Mouse (Mus musculus) heart, adult 18-20 months (tissue): ENCODE measurements around the gene Vcpkmt. TPM values are rescaled to one million over a fixed set of nuclear protein-coding genes. Genes with fewer than 3 reads are reported as not detected.
A peak's percentile ranks its signal among the peaks of the same experiment; 100 is the strongest.

ENCODE experiments used
- DNase-seq, 2 experiments: peaks; one replicate each; pipeline ENCODE4 v3.0.0; 2021 to 2022; ENCODE audit warnings: mixed read lengths in 1 of 2
- microRNA-seq, 2 experiments: library from miRNA; unstranded; fragments of <30 nt; microRNA quantifications; one replicate each; pipeline ENCODE4 v1.2.0; 2022
- total RNA-seq, 2 experiments: library from RNA; stranded (reverse); gene quantifications; 2 replicates each; pipeline ENCODE4 v1.2.3; 2021

Gene Vcpkmt
- total RNA-seq, 2 experiments from 2014 or later = 4.2 to 4.8 TPM

DNA sequence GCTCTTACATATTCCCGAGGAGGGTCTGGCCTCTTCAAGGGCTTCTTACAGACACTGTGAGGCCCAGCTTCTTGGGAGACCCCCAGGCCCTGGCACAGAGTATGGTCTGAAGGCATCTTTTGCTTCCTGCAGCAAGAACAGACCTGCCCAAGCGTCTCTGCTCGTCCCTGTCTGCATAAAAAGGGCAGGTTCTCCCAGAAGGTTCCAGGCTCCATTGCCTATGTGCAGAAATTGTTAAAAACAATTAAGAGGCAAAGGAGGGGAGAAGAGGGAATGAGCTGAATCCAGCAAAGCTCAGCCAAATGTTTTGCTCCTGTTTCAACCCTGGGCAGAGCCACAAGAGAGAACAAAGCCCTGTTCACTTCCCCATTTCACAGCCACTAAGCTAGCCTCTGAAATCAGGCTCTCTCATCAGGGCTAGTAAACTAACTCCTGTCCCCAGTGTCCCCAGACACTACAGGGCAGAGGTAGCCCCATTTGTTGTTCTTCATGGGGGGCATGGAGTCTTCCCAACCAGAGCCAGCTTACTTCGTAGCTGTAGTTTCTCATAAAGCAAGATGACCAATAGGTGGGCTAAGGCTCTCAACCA, 44.4 kb downstream of the Vcpkmt start:
- DNase-seq = peak; percentile 44 to 46

DNA sequence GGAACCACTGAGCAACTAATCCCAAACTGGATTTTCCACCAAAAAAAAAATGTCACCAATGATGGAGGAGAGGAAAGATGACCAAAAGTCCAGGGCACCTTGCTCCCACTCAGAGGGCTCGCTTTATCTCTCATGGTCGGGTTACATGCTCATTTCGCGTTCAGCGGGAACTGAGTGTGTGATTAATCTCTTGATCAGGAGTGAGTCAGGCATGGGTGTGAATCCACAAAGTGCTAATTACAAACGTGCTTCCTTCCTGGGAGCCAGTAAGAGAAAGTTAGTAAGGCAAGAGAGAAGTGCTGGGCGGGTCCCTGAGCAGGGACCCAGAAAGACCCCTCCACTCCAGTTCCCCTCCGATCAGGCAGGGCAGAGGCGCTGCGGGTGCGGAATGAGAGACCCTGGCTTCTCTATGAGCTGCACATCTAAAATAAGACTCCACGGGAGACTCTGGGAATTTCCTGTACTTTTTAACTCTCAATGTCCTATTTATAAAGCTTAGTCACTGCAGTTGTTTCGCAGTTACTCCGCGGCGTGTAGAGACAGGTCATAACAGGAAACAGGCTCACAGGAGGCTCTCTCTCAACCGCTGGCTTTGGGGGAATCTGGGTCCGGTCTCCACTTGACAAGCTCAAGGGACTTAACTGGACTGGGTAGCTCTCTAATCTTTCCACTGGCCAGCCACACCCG, 45.0 kb downstream of the Vcpkmt start:
- peak; percentile 75 to 78 for DNase-seq

DNA sequence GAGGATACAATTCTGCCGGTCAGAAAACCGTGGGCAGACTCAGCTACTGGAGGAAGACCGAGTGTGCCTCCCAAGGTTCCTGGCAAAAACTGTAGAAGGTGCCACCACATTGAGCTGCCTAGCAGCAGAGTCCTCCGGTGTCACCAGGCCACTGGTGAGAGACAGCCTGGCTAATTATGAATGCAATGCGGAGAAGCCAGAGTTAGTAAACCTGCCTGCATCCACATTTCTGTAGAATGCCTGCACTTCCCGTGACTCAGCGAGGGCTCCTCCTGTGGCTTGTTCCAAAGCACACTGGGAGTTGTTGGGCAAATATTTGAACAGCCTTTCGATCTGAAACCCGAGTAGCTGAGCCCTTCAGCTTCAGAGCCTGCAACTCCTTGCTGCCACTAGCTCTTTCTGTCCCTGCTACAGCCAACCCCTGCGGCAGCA, 45.6 kb downstream of the Vcpkmt start:
- DNase-seq = peak; percentile 64 to 67

DNA sequence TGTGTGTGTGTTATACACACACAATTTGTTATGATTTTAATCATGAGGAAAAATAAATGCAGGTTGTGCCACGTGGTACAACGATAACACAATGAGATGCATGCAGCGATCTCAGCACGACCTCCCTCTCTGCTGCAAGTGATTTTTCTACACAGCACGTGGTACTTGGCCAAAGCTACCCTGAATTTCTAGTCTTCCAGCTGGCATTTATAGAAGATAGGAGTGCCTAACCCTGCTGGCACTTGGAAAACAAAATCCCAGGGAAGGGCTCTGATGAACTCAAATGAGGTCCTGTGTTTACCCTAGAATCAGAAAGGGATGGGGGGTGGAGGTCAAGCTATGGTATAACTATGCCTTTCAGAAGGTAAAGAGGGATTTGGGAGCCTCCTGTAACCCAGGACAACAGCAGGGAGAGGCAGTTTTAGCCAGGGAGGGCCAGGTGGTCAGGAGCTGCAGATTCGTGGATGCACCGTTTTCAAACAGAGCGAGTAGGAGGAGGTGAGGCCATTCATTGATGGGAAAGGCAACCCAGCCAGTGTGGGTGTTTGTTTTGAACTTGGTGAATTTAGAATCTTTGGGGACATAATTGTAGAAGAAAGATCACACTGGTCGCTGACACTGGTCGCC, 46.1 kb downstream of the Vcpkmt start:
- no peak for DNase-seq

DNA sequence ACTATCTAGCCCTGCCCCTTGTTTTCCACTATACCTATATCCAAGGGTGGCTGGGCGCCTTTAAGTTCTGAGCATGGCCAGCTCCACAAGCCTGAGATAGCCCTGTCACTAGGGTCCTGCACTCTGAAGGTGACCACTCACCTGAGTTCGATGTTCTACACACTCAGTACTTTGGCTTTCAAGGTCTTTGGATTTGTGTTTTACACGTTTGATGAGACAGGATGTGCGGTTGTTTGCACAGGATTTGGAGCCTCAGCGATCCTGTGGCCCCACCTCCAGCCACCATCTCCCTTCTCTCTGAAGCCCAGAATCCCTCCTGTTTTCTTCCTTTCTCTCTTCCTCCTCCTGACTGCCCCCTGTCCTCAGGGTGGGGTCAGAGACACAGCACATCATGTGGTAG, 49.6 kb downstream of the Vcpkmt start:
- DNase-seq = no peak

DNA sequence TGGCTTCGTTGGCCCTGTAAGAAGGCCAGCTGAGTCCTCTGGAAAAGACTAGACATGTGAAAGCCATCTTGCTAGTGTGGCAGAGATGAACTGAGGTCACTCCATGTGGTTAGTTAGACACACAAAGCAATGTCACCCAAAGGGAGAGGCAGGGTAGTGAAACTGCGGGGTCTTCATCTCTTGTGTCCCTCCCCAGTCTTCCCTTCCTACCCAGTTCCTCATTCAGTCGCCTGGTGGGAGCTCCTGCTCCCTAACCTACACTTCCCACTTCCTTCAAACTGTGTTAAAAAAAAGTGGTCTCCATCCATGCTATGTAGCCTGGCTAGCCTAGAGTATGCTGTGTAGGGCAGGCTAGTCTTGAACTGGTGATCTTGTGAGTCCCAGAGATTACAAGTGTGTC, 50.3 kb downstream of the Vcpkmt start:
- DNase-seq = no peak

DNA sequence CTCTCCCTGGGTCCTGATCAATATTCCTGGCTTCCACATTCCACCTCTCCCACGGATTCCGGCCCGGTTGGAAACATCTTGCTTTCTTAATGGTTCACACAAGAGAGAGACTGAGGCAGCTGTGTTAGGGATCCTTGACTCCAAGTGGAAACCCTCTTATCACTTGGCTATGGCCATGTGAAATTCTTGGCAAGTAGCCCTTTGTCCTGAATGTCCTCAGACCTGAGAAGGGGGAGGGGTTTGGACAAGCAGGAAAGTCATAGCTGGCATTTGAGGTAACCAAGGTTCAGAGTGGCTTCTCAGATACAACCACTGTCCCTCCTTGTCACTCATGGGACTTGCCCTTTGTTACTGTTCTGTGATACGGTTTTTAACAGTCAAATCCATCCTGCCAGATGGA, 50.7 kb downstream of the Vcpkmt start:
- peak; percentile 35 to 49 for DNase-seq

DNA sequence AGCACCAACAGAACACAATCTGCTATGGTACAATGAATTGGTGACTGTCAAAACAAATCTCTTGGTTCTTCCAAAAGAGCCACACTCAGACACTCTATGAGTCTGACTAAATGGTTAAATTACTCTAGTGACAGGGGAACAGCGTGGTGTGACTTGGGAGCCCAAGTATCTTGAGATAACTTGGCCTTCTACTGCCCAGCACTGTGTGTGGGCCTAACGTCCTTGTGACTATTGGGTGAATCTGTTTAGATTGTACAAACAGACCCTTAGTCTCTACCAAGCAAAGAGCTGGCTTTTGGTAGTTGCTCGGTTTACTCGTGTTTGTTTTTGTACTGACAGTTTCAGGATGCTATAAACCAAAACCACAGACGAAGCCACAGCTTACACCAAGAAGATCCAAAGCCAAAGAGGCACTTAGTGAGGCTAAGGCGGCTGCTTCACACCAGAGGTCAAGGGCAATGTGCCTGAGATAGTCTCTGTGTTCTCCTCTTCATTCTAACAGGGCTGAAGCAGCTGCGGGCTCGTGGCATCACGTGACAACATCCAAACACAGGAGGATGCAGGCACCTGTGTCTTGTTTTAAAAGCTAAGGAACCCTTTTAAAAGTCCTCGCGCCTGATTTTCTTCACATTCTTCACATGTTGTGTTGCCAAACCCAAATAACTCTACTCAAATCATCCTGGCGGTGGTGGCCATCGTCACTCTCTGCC, 53.0 kb downstream of the Vcpkmt start:
- no peak for DNase-seq

DNA sequence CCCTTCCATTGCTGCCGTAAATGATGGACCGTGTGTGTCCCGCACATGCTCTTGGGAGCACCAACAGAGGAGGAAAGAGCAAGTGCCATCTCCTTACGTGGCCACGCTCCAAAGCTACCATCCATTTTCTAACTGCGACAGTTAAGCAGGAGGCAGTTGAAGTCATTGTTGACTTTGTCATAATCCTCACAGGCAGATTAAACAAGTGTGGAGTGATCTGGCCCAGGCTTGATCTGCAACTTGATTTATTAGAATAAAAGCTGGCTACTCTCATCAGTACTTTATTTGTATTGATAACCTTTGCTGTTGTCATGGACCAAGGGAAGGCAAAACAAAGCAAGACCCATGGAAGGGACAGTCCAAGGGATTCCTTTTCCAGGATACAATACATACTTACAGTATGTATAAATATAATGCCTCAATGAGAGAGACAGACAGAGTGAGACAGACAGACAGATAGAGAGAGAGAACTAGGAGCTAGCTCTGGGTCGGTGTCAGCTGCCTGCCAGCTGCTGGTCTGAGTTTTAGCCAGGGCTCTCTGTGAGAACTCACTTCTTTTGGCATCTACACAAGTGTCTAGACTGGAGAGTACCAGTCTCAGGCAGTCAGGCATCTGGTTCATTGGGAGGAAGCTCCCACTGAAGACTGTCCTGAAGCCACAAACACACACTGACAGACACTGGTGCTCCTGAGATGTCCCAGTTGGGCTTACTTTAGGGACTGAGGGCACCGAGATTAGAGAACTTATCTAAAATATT, 54.4 kb downstream of the Vcpkmt start:
- no peak for DNase-seq

Small RNAs within 50 kb of the gene (microRNA-seq; reads per million reads assigned to microRNA genes)
- 0 reads per million in 2 experiments for gene Gm23018

Other genes with a start within 250 kb of the Vcpkmt start
- gene Nemf, start 225.9 kb downstream of the Vcpkmt start, total RNA-seq = 10 to 100 TPM; 22.8 to 23.2 TPM
- gene Arf6, start 210.9 kb downstream of the Vcpkmt start, total RNA-seq = 10 to 100 TPM; 36.6 to 38.1 TPM
- under 1 TPM; 0.49 to 0.77 TPM for gene Gm9887, start 210.6 kb downstream of the Vcpkmt start, total RNA-seq
- 10 to 100 TPM; 34.9 to 41.0 TPM for gene Sos2, start 98.8 kb upstream of the Vcpkmt start, total RNA-seq
- 10 to 100 TPM; 44.2 to 48.3 TPM for gene L2hgdh, start 141.8 kb upstream of the Vcpkmt start, total RNA-seq
- 10 to 100 TPM; 35.1 to 40.5 TPM for gene Atp5s, start 141.9 kb upstream of the Vcpkmt start, total RNA-seq
- 10 to 100 TPM; 11.2 to 15.7 TPM for gene Cdkl1, start 208.2 kb upstream of the Vcpkmt start, total RNA-seq